Mouse (Mus musculus): ENCODE measurements around the gene Pdpr. TPM values are rescaled to one million over a fixed set of nuclear protein-coding genes. Genes with fewer than 3 reads are reported as not detected.

Pdpr gene
- polyA plus RNA-seq, 1 experiment = 22.4 TPM

DNA sequence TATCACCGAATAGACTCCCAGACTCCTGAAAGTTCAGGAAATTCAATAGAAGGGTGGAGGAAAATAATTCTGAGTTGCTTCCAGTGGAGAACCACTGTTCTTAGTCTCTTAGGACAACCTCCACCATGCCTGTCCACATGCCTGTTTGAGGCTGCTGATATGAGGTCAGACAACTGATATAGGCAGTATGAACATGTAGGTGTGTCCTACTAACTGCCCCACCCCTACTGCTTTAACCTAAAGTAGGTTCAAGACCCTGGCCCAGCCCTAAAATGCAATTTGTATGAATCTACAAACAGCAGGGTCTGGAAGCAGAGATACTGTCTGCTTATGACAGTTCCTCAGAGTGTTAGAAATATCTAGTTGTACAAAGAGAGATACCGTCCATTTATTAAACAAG is 38.8 kb upstream of the Pdpr start:
- H3K4me3 ChIP-seq (ENCODE audit: low read depth, low read length) = no peak overlapping the region

DNA sequence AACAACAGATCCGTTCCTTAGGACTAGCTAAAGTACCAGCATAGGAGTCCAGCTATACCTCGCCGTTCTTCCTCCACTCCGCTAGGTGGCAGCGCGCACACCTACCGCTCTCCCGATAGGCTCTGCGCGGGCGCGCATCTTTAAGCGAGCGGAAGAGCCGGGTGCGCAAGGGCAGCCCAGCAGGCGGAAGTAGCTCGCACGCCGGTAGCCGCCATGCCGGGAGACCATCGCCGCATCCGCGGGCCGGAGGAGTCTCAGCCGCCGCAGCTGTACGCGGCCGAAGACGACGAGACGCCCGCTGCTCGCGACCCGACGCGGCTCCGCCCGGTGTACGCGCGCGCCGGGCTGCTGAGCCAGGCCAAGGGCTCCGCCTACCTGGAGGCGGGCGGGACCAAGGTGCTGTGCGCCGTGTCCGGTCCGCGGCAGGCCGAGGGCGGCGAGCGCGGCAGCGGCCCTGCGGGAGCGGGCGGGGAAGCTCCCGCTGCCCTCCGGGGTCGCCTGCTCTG is 38.2 kb upstream of the Pdpr start, which contains the start of gene Exosc6:
Exosc6 (plus strand) TSS at position 182 of the 506 bp plus-strand sequence.
- H3K27me3 ChIP-seq (ENCODE audit: control insufficient read depth, insufficient read depth, low read length, poor library complexity, severe bottlenecking) = no peaks in the 10 kb centered on the region
- TF ChIP-seq EP300 (IDR thresholded peaks at IDR 0.05; ENCODE audit: insufficient read depth, low read depth, low read length) = peak; percentile 50; the same call in 1 of the 2 replicates
- peak; percentile 34 for TF ChIP-seq POLR2A (IDR thresholded peaks at IDR 0.05; ENCODE audit: insufficient read depth, low read length)
- peak; percentile 93 for TF ChIP-seq CTCF (IDR thresholded peaks at IDR 0.05; ENCODE audit: low read depth, low read length)
- H3K9ac ChIP-seq (ENCODE audit: low read depth, poor library complexity, severe bottlenecking) = peak within 1 kb of the TSS; percentile 94
- H3K27ac ChIP-seq (ENCODE audit: insufficient read depth, low read length) = peak within 1 kb of the TSS; percentile 93
- no peaks in the 10 kb centered on the region for H3K9me3 ChIP-seq (replicated peaks; ENCODE audit: control insufficient read depth, insufficient read depth, low read length, poor library complexity, severe bottlenecking)
- H3K36me3 ChIP-seq (ENCODE audit: control insufficient read depth, insufficient read depth, low read length, poor library complexity, severe bottlenecking) = peaks cover 55% of the 10 kb centered on the region
- peaks cover 4% of the 10 kb centered on the region for H3K4me1 ChIP-seq (ENCODE audit: control insufficient read depth, insufficient read depth, low read length)
- peak within 1 kb of the TSS; percentile 86 for H3K4me3 ChIP-seq (ENCODE audit: low read depth, low read length)

More for the DNA sequence above, 38.8 kb upstream of the Pdpr start:
- no peaks in the 10 kb centered on the region for H3K9me3 ChIP-seq (replicated peaks; ENCODE audit: control insufficient read depth, insufficient read depth, low read length, poor library complexity, severe bottlenecking)
- H3K36me3 ChIP-seq (ENCODE audit: control insufficient read depth, insufficient read depth, low read length, poor library complexity, severe bottlenecking) = peaks cover 60% of the 10 kb centered on the region
- no peaks in the 10 kb centered on the region for H3K27me3 ChIP-seq (ENCODE audit: control insufficient read depth, insufficient read depth, low read length, poor library complexity, severe bottlenecking)
- peak overlapping the region; percentile 93 for H3K27ac ChIP-seq (ENCODE audit: insufficient read depth, low read length)
- peaks cover 4% of the 10 kb centered on the region for H3K4me1 ChIP-seq (ENCODE audit: control insufficient read depth, insufficient read depth, low read length)
- no peak for TF ChIP-seq POLR2A (IDR thresholded peaks at IDR 0.05; ENCODE audit: insufficient read depth, low read length)
- no peak for TF ChIP-seq EP300 (IDR thresholded peaks at IDR 0.05; ENCODE audit: insufficient read depth, low read depth, low read length)
- TF ChIP-seq CTCF (IDR thresholded peaks at IDR 0.05; ENCODE audit: low read depth, low read length) = no peak
- no peak overlapping the region for H3K9ac ChIP-seq (ENCODE audit: low read depth, poor library complexity, severe bottlenecking)

DNA sequence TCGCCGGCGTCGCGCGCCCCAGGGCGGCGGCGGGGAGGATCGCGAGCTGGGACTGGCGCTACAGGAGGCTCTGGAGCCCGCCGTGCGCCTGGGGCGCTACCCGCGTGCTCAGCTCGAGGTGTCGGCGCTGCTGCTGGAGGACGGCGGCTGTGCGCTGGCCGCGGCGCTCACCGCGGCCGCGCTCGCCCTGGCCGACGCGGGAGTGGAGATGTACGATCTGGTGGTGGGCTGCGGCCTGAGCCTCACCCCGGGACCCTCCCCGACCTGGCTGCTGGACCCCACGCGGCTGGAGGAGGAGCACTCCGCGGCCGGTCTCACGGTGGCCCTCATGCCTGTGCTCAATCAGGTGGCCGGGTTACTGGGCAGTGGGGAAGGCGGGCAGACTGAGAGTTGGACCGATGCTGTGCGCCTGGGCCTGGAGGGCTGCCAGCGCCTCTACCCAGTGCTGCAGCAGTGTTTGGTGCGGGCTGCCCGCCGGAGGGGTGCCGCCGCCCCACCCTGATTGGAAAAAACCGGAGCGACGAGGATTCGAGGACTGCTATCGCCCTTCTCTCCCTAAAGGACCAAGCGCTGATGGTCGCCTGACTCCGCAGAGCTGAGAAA is 37.6 kb upstream of the Pdpr start:
- H3K27ac ChIP-seq (ENCODE audit: insufficient read depth, low read length) = peak overlapping the region; percentile 82
- peak overlapping the region; percentile 94 for H3K9ac ChIP-seq (ENCODE audit: low read depth, poor library complexity, severe bottlenecking)
- H3K27me3 ChIP-seq (ENCODE audit: control insufficient read depth, insufficient read depth, low read length, poor library complexity, severe bottlenecking) = no peaks in the 10 kb centered on the region
- no peaks in the 10 kb centered on the region for H3K9me3 ChIP-seq (replicated peaks; ENCODE audit: control insufficient read depth, insufficient read depth, low read length, poor library complexity, severe bottlenecking)
- H3K36me3 ChIP-seq (ENCODE audit: control insufficient read depth, insufficient read depth, low read length, poor library complexity, severe bottlenecking) = peaks cover 49% of the 10 kb centered on the region
- H3K4me3 ChIP-seq (ENCODE audit: low read depth, low read length) = peak overlapping the region; percentile 86
- TF ChIP-seq CTCF (IDR thresholded peaks at IDR 0.05; ENCODE audit: low read depth, low read length) (no peak), EP300 (IDR thresholded peaks at IDR 0.05; ENCODE audit: insufficient read depth, low read depth, low read length) (no peak), POLR2A (IDR thresholded peaks at IDR 0.05; ENCODE audit: insufficient read depth, low read length) (no peak)
- peaks cover 4% of the 10 kb centered on the region for H3K4me1 ChIP-seq (ENCODE audit: control insufficient read depth, insufficient read depth, low read length)

DNA sequence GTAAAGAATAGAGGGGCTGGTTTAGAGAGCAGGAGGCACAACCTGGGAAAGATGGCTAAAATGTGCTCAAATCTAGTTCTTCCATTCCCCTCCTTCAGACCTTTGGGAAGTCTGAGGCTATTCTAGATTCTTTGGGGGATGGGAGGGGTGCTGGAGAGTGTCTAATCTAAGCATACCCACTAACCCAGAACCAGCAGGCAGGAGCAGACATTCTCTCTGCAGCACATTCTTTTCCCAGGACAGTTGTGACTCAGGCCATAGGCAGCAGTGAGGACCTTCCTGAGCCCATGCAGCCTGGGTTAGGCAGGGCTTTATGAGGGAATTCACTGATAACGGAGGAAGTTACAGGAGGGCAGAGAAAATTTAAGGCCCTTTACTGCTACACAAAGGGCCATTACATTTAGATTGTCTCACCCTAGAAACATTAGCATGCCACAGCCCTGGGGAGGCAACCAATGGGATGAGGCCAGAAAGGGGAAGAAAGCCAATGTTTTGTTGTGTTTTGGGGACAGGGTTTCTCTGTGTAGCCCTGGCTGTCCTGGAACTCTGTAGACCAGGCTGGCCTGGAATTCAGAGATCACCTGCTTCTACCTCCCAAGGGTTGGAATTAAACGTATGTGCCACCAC is 35.4 kb upstream of the Pdpr start:
- H3K4me3 ChIP-seq (ENCODE audit: low read depth, low read length) = no peak overlapping the region
- TF ChIP-seq EP300 (IDR thresholded peaks at IDR 0.05; ENCODE audit: insufficient read depth, low read depth, low read length) (no peak), POLR2A (IDR thresholded peaks at IDR 0.05; ENCODE audit: insufficient read depth, low read length) (no peak), CTCF (IDR thresholded peaks at IDR 0.05; ENCODE audit: low read depth, low read length) (no peak)
- no peak overlapping the region for H3K9ac ChIP-seq (ENCODE audit: low read depth, poor library complexity, severe bottlenecking)
- no peaks in the 10 kb centered on the region for H3K27me3 ChIP-seq (ENCODE audit: control insufficient read depth, insufficient read depth, low read length, poor library complexity, severe bottlenecking)
- no peak overlapping the region for H3K27ac ChIP-seq (ENCODE audit: insufficient read depth, low read length)
- H3K36me3 ChIP-seq (ENCODE audit: control insufficient read depth, insufficient read depth, low read length, poor library complexity, severe bottlenecking) = peaks cover 26% of the 10 kb centered on the region
- H3K9me3 ChIP-seq (replicated peaks; ENCODE audit: control insufficient read depth, insufficient read depth, low read length, poor library complexity, severe bottlenecking) = no peaks in the 10 kb centered on the region
- peaks cover 4% of the 10 kb centered on the region for H3K4me1 ChIP-seq (ENCODE audit: control insufficient read depth, insufficient read depth, low read length)

DNA sequence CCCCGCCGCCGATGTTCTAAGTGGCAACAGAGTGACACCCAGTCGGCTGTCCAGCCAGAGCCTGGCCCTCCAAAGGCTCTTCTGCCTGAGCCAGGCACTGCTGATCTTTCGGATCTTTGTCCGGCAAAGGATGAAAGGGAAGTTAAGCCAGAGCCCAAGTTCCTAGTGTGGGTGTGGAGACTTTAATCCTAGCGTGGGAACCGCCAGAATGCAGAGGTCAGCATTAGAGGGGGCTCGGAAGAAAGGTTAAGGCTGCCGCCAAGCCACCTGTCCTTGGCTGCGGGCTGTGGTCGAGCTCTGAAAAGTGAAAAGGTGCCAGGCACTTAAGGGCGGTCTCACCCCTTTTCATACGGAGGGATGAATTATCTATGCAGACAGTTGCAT is 32.8 kb upstream of the Pdpr start:
- H3K27ac ChIP-seq (ENCODE audit: insufficient read depth, low read length) = no peak overlapping the region
- no peaks in the 10 kb centered on the region for H3K9me3 ChIP-seq (replicated peaks; ENCODE audit: control insufficient read depth, insufficient read depth, low read length, poor library complexity, severe bottlenecking)
- peaks cover 4% of the 10 kb centered on the region for H3K4me1 ChIP-seq (ENCODE audit: control insufficient read depth, insufficient read depth, low read length)

More for the DNA sequence above, 32.8 kb upstream of the Pdpr start:
- Histone ChIP-seq H3K4me3 (ENCODE audit: low read depth, low read length) (peak overlapping the region; percentile 84), H3K36me3 (ENCODE audit: control insufficient read depth, insufficient read depth, low read length, poor library complexity, severe bottlenecking) (peaks cover 9% of the 10 kb centered on the region), H3K9ac (ENCODE audit: low read depth, poor library complexity, severe bottlenecking) (peak overlapping the region; percentile 59), H3K27me3 (ENCODE audit: control insufficient read depth, insufficient read depth, low read length, poor library complexity, severe bottlenecking) (no peaks in the 10 kb centered on the region)
- TF ChIP-seq CTCF (IDR thresholded peaks at IDR 0.05; ENCODE audit: low read depth, low read length) (no peak), EP300 (IDR thresholded peaks at IDR 0.05; ENCODE audit: insufficient read depth, low read depth, low read length) (no peak), POLR2A (IDR thresholded peaks at IDR 0.05; ENCODE audit: insufficient read depth, low read length) (no peak)

All from ES-Bruce4 (cell line).